Comparison of ENCODE assay signal across 8 mouse cellular contexts in genomic region chr7:35000839-35001238, GRCm38 (mm10). TPM values are rescaled to one million over a fixed set of nuclear protein-coding genes. Genes with fewer than 3 reads are reported as not detected.
DNase-seq lines count a peak whose midpoint lies in the region; ATAC-seq and TF ChIP-seq lines count a peak whose summit lies in the region.

No protein-coding gene starts in this region.

- H3K9ac ChIP-seq in kidney, embryonic 16.5 days (replicated peaks; ENCODE audit: low read length), result no peak overlapping the region
- H3K9ac ChIP-seq in limb, embryonic 11.5 days (ENCODE audit: low read length), result no peak overlapping the region

- peak; percentile 70 for TF ChIP-seq CTCF in G1E (IDR thresholded peaks at IDR 0.05; ENCODE audit: low read depth, low read length)
- peak; percentile 89 for TF ChIP-seq CTCF in bone marrow macrophage, adult 2 months (IDR thresholded peaks at IDR 0.05; ENCODE audit: low read depth, low read length)

- no peaks in the 10 kb centered on the region; the same call in 1 of the 2 replicates for H3K4me1 ChIP-seq in kidney, embryonic 16.5 days (ENCODE audit: insufficient read depth, low read length)
- H3K4me1 ChIP-seq in G1E (ENCODE audit: insufficient read depth, low read depth, low read length), result no peaks in the 10 kb centered on the region
- no peaks in the 10 kb centered on the region for H3K4me1 ChIP-seq in bone marrow macrophage, adult 2 months (ENCODE audit: control insufficient read depth, insufficient read depth, low read length)
- H3K4me1 ChIP-seq in limb, embryonic 11.5 days (ENCODE audit: control insufficient read depth, insufficient read depth, low read length), result 0 out of 2 replicates have a peak, but pooled peaks cover 2% of the 10 kb centered on the region

- no peaks in the 10 kb centered on the region for H3K36me3 ChIP-seq in kidney, embryonic 16.5 days (ENCODE audit: insufficient read depth, low read length)
- peaks cover 22% of the 10 kb centered on the region for H3K36me3 ChIP-seq in G1E (replicated peaks)
- H3K36me3 ChIP-seq in limb, embryonic 11.5 days (ENCODE audit: control insufficient read depth, insufficient read depth, low read length), result no peaks in the 10 kb centered on the region

- no peak overlapping the region for H3K4me3 ChIP-seq in kidney, embryonic 16.5 days (ENCODE audit: low read length)
- H3K4me3 ChIP-seq in G1E (ENCODE audit: low read depth, low read length), result no peak overlapping the region
- H3K4me3 ChIP-seq in bone marrow macrophage, adult 2 months (ENCODE audit: insufficient read depth, low read length), result no peak overlapping the region
- H3K4me3 ChIP-seq in limb, embryonic 11.5 days (ENCODE audit: low read depth, low read length), result no peak overlapping the region

- intact Hi-C loops in gastrocnemius, postnatal 14 days (cut with DNase I; ENCODE audit: low total_unique reads), result no loop called here

- 42% methylated on average over 6 of the region's 6 CpGs for WGBS in kidney, embryonic 16.5 days
- 43% methylated on average over 6 of the region's 6 CpGs for WGBS in limb, embryonic 11.5 days

- no peak overlapping the region for H3K27ac ChIP-seq in kidney, embryonic 16.5 days (ENCODE audit: low read length)
- no peak overlapping the region for H3K27ac ChIP-seq in bone marrow macrophage, adult 2 months (ENCODE audit: insufficient read depth, low read depth, low read length)
- no peak overlapping the region for H3K27ac ChIP-seq in limb, embryonic 11.5 days (replicated peaks; ENCODE audit: low read depth, low read length)

- H3K9me3 ChIP-seq in kidney, embryonic 16.5 days (ENCODE audit: low read length), result no peaks in the 10 kb centered on the region
- H3K9me3 ChIP-seq in G1E (replicated peaks), result no peaks in the 10 kb centered on the region
- no peaks in the 10 kb centered on the region for H3K9me3 ChIP-seq in limb, embryonic 11.5 days (ENCODE audit: control insufficient read depth, low read length)

- no peak for TF ChIP-seq POLR2A in bone marrow macrophage, adult 2 months (IDR thresholded peaks at IDR 0.05; ENCODE audit: borderline replicate concordance, low read depth, low read length)

- H3K4me2 ChIP-seq in kidney, embryonic 16.5 days (replicated peaks; ENCODE audit: low read depth, low read length), result no peak overlapping the region
- H3K4me2 ChIP-seq in limb, embryonic 11.5 days (ENCODE audit: low read depth, severe bottlenecking), result no peak overlapping the region

- no peak for ATAC-seq in kidney, embryonic 16.5 days (ENCODE audit: low FRiP score, low TSS enrichment)
- ATAC-seq in G1E (ENCODE audit: extremely low read depth, insufficient number of reproducible peaks, low FRiP score, poor library complexity, severe bottlenecking), result peak; percentile 34; the same call in 1 of the 2 replicates
- ATAC-seq in limb, embryonic 11.5 days (ENCODE audit: insufficient number of reproducible peaks, low FRiP score, low TSS enrichment, low read depth), result no peak
- ATAC-seq in monocyte, adult 5-6 weeks (replicated peaks; ENCODE audit: insufficient number of reproducible peaks, low FRiP score, low TSS enrichment, poor library complexity, severe bottlenecking), result no peak

- DNase-seq in kidney, adult 9 months, result peak; percentile 40
- DNase-seq in G1E (ENCODE audit: low spot score), result peak; percentile 22
- DNase-seq in gastrocnemius, postnatal 14 days, result peak; percentile 53
- DNase-seq in limb, embryonic 11.5 days (ENCODE audit: low spot score), result peak; percentile 70
- DNase-seq in retina, postnatal 1 day, result peak; percentile 61

- H3K27me3 ChIP-seq in kidney, embryonic 16.5 days (ENCODE audit: insufficient read depth, low read length), result no peaks in the 10 kb centered on the region
- no peaks in the 10 kb centered on the region for H3K27me3 ChIP-seq in G1E (ENCODE audit: insufficient read depth, low read length)
- no peaks in the 10 kb centered on the region for H3K27me3 ChIP-seq in limb, embryonic 11.5 days (ENCODE audit: control insufficient read depth, insufficient read depth, low read length)

RNA-seq across cellular contexts. Expression of gene Cebpg, which starts 55.5 kb away (rescaled TPM):
- polyA plus RNA-seq in kidney, embryonic 16.5 days (2015; fragmentation: Nextera tagmentation; extraction: Ambion mirVana), result 31.9 and 33.3 TPM in 2 replicates
- total RNA-seq in G1E (2014; fragmentation: Nextera tagmentation) (63.1 and 67.0 TPM in 2 replicates), G1E (2017) (30.8 and 33.9 TPM in 2 replicates)
- polyA plus RNA-seq in G1E (2012), result 26.9 and 30.7 TPM in 2 replicates
- polyA plus RNA-seq in bone marrow macrophage, adult 2 months (2012; ENCODE audit: insufficient read depth, insufficient read length, missing spikeins), result 42.6 and 43.2 TPM in 2 replicates
- total RNA-seq in gastrocnemius, postnatal 14 days (2021), result 10 to 100 TPM; 24.5 to 30.4 TPM
- 38.1 and 39.6 TPM in 2 replicates for polyA plus RNA-seq in limb, embryonic 11.5 days (2014; fragmentation: Nextera tagmentation; extraction: Ambion mirVana)
- total RNA-seq in monocyte, adult 5-6 weeks (2017), result 50.2 to 83.4 TPM (median 69.0 TPM) in 3 replicates
